Comparison of ENCODE assay signal across 15 mouse cellular contexts in genomic region chr9:36941565-36941964, GRCm38 (mm10).
DNase-seq lines count a peak whose midpoint lies in the region; ATAC-seq and TF ChIP-seq lines count a peak whose summit lies in the region.
"Had no signal": no experiment of that assay in that cellular context is flagged by ENCODE, and none has a peak within 500 bp of the region (broad histone marks: within the 10 kb centered on the region; RNA-seq: fewer than 3 reads in every experiment).

No protein-coding gene starts in this region.

- 0 out of 2 replicates have a peak overlapping the region, but pooled peaks have one; percentile 11 for H3K27ac ChIP-seq in forebrain, embryonic 10.5 days
- no peak overlapping the region for H3K27ac ChIP-seq in forebrain, embryonic 14.5 days (ENCODE audit: low read depth, low read length)
- H3K27ac ChIP-seq in layer of hippocampus, adult 2 months: peak overlapping the region; percentile 89; the same call in 1 of the 2 replicates
- H3K27ac ChIP-seq: kidney, embryonic 15.5 days had no signal

- H3K9ac ChIP-seq in forebrain, embryonic 14.5 days (ENCODE audit: low read length): no peak overlapping the region
- H3K9ac ChIP-seq: kidney, embryonic 15.5 days; lung, embryonic 14.5 days had no signal

- H3K36me3 ChIP-seq in forebrain, embryonic 10.5 days (replicated peaks): no peaks in the 10 kb centered on the region
- no peaks in the 10 kb centered on the region for H3K36me3 ChIP-seq in forebrain, embryonic 14.5 days (ENCODE audit: control insufficient read depth, insufficient read depth, low read length)
- H3K36me3 ChIP-seq: kidney, embryonic 15.5 days had no signal

- H3K4me2 ChIP-seq in forebrain, embryonic 14.5 days (ENCODE audit: low read length): no peak overlapping the region
- H3K4me2 ChIP-seq: kidney, embryonic 15.5 days; liver, embryonic 11.5 days; lung, embryonic 14.5 days had no signal

- H3K27me3 ChIP-seq in forebrain, embryonic 10.5 days (ENCODE audit: poor library complexity, severe bottlenecking): no peaks in the 10 kb centered on the region
- H3K27me3 ChIP-seq in forebrain, embryonic 14.5 days (replicated peaks; ENCODE audit: control insufficient read depth, insufficient read depth, low read length): no peaks in the 10 kb centered on the region
- H3K27me3 ChIP-seq: kidney, embryonic 15.5 days had no signal

- H3K9me3 ChIP-seq in forebrain, embryonic 10.5 days: no peaks in the 10 kb centered on the region
- no peaks in the 10 kb centered on the region for H3K9me3 ChIP-seq in forebrain, embryonic 14.5 days (replicated peaks; ENCODE audit: control insufficient read depth, low read length)
- H3K9me3 ChIP-seq: kidney, embryonic 15.5 days had no signal

- no peak overlapping the region for H3K4me3 ChIP-seq in forebrain, embryonic 10.5 days
- H3K4me3 ChIP-seq in forebrain, embryonic 14.5 days (ENCODE audit: low read depth, low read length): no peak overlapping the region
- H3K4me3 ChIP-seq in layer of hippocampus, adult 2 months: no peak overlapping the region
- H3K4me3 ChIP-seq: kidney, embryonic 15.5 days had no signal

- TF ChIP-seq CTCF in layer of hippocampus, adult 2 months (conservative IDR thresholded peaks at IDR 0.05): no peak

- no peak for DNase-seq in forebrain, embryonic 10.5 days (ENCODE audit: extremely low spot score, low spot score)
- DNase-seq in forebrain, embryonic 14.5 days (ENCODE audit: low spot score): no peak
- DNase-seq in layer of hippocampus, adult 2 months (ENCODE audit: low spot score in 2 of 2): no peak
- no peak for DNase-seq in layer of hippocampus, adult 8-10 months (ENCODE audit: low spot score in 2 of 2)
- DNase-seq in brain, adult 2 months (ENCODE audit: low read depth, low spot score): peak; percentile 72
- DNase-seq in hindlimb bud, embryonic 11.5 days (ENCODE audit: extremely low spot score, low read depth, low spot score): peak; percentile 53
- no peak for DNase-seq in adrenal gland, postnatal 10 days
- DNase-seq: B cell, adult 2 months; cerebellum, adult 11-12 months; heart, adult 18-20 months; lung, embryonic 14.5 days; right cerebral cortex, postnatal 25 days; thymus, postnatal 36 days had no signal

- 12% methylated on average over 5 of the region's 5 CpGs for WGBS in forebrain, embryonic 10.5 days
- WGBS in forebrain, embryonic 14.5 days: 12% methylated on average over 5 of the region's 5 CpGs

- no peak for ATAC-seq in forebrain, embryonic 14.5 days

- H3K4me1 ChIP-seq in forebrain, embryonic 10.5 days: peaks cover 70% of the 10 kb centered on the region
- H3K4me1 ChIP-seq in forebrain, embryonic 14.5 days (ENCODE audit: control insufficient read depth, insufficient read depth, low read length): peaks cover 14% of the 10 kb centered on the region

Comparison
In these comparisons a context has a peak if more than half of its experiments do, and no peak if none do; other contexts are left out.
1. DNase-seq: peak in brain, adult 2 months (single experiment) and hindlimb bud, embryonic 11.5 days (single experiment); none in forebrain, embryonic 10.5 days (single experiment), forebrain, embryonic 14.5 days (single experiment), layer of hippocampus, adult 2 months (0 of 2), layer of hippocampus, adult 8-10 months (0 of 2) and adrenal gland, postnatal 10 days (single experiment).